Mouse (Mus musculus): ENCODE results near the gene Mta1. TPM values are rescaled to one million over a fixed set of nuclear protein-coding genes. Genes with fewer than 3 reads are reported as not detected.

The Mta1 gene
- total RNA-seq (2017), result 39.8 and 42.2 TPM in 2 replicates

- ATAC-seq (replicated peaks in 1 of 2; ENCODE audit: insufficient read depth in 1 of 2, low FRiP score in 2 of 2, low TSS enrichment in 1 of 2, low read depth in 1 of 2, poor library complexity in 2 of 2, severe bottlenecking in 2 of 2), result peak in 1 of 2 experiments; percentile 34; a peak in 1 of 4 replicates
These were observed at the start of gene Mta1 for GRCm38 (mm10) chr12:113097749-113098281. Gene Mta1 (plus strand): TSS chr12:113098278.

- peak; percentile 47 to 59 for ATAC-seq (replicated peaks in 1 of 2; ENCODE audit: insufficient read depth in 1 of 2, low FRiP score in 2 of 2, low TSS enrichment in 1 of 2, low read depth in 1 of 2, poor library complexity in 2 of 2, severe bottlenecking in 2 of 2)
These were observed 48.2 kb upstream of the Mta1 start for GRCm38 (mm10) chr12:113049836-113050235.

GRCm38 (mm10) chr12:113050671-113051070 lies 47.4 kb upstream of the Mta1 start:
- ATAC-seq (replicated peaks in 1 of 2; ENCODE audit: insufficient read depth in 1 of 2, low FRiP score in 2 of 2, low TSS enrichment in 1 of 2, low read depth in 1 of 2, poor library complexity in 2 of 2, severe bottlenecking in 2 of 2), result no peak

GRCm38 (mm10) chr12:113051628-113052403 lies 46.3 kb upstream of the Mta1 start:
- ATAC-seq (replicated peaks in 1 of 2; ENCODE audit: insufficient read depth in 1 of 2, low FRiP score in 2 of 2, low TSS enrichment in 1 of 2, low read depth in 1 of 2, poor library complexity in 2 of 2, severe bottlenecking in 2 of 2), result no peak

- no peak for ATAC-seq (replicated peaks in 1 of 2; ENCODE audit: insufficient read depth in 1 of 2, low FRiP score in 2 of 2, low TSS enrichment in 1 of 2, low read depth in 1 of 2, poor library complexity in 2 of 2, severe bottlenecking in 2 of 2)
These were observed 42.0 kb upstream of the Mta1 start for GRCm38 (mm10) chr12:113056089-113056488.

GRCm38 (mm10) chr12:113060178-113060577 lies 37.9 kb upstream of the Mta1 start:
- no peak for ATAC-seq (replicated peaks in 1 of 2; ENCODE audit: insufficient read depth in 1 of 2, low FRiP score in 2 of 2, low TSS enrichment in 1 of 2, low read depth in 1 of 2, poor library complexity in 2 of 2, severe bottlenecking in 2 of 2)

GRCm38 (mm10) chr12:113061606-113062005 lies 36.5 kb upstream of the Mta1 start:
- ATAC-seq (replicated peaks in 1 of 2; ENCODE audit: insufficient read depth in 1 of 2, low FRiP score in 2 of 2, low TSS enrichment in 1 of 2, low read depth in 1 of 2, poor library complexity in 2 of 2, severe bottlenecking in 2 of 2), result no peak

- ATAC-seq (replicated peaks in 1 of 2; ENCODE audit: insufficient read depth in 1 of 2, low FRiP score in 2 of 2, low TSS enrichment in 1 of 2, low read depth in 1 of 2, poor library complexity in 2 of 2, severe bottlenecking in 2 of 2), result no peak
These were observed 35.9 kb upstream of the Mta1 start for GRCm38 (mm10) chr12:113062201-113062600.

GRCm38 (mm10) chr12:113063700-113064099 lies 34.4 kb upstream of the Mta1 start:
- ATAC-seq (replicated peaks in 1 of 2; ENCODE audit: insufficient read depth in 1 of 2, low FRiP score in 2 of 2, low TSS enrichment in 1 of 2, low read depth in 1 of 2, poor library complexity in 2 of 2, severe bottlenecking in 2 of 2), result no peak

- ATAC-seq (replicated peaks in 1 of 2; ENCODE audit: insufficient read depth in 1 of 2, low FRiP score in 2 of 2, low TSS enrichment in 1 of 2, low read depth in 1 of 2, poor library complexity in 2 of 2, severe bottlenecking in 2 of 2), result peak; percentile 15 to 82; a peak in 2 of 4 replicates
These were observed 30.1 kb upstream of the Mta1 start for GRCm38 (mm10) chr12:113068002-113068401.

- no peak for ATAC-seq (replicated peaks in 1 of 2; ENCODE audit: insufficient read depth in 1 of 2, low FRiP score in 2 of 2, low TSS enrichment in 1 of 2, low read depth in 1 of 2, poor library complexity in 2 of 2, severe bottlenecking in 2 of 2)
These were observed 28.7 kb upstream of the Mta1 start for GRCm38 (mm10) chr12:113069389-113069788.

GRCm38 (mm10) chr12:113071321-113071720 lies 26.8 kb upstream of the Mta1 start:
- no peak for ATAC-seq (replicated peaks in 1 of 2; ENCODE audit: insufficient read depth in 1 of 2, low FRiP score in 2 of 2, low TSS enrichment in 1 of 2, low read depth in 1 of 2, poor library complexity in 2 of 2, severe bottlenecking in 2 of 2)

GRCm38 (mm10) chr12:113071827-113072226 lies 26.3 kb upstream of the Mta1 start:
- ATAC-seq (replicated peaks in 1 of 2; ENCODE audit: insufficient read depth in 1 of 2, low FRiP score in 2 of 2, low TSS enrichment in 1 of 2, low read depth in 1 of 2, poor library complexity in 2 of 2, severe bottlenecking in 2 of 2), result no peak

GRCm38 (mm10) chr12:113073420-113074328 lies 24.4 kb upstream of the Mta1 start:
- no peak for ATAC-seq (replicated peaks in 1 of 2; ENCODE audit: insufficient read depth in 1 of 2, low FRiP score in 2 of 2, low TSS enrichment in 1 of 2, low read depth in 1 of 2, poor library complexity in 2 of 2, severe bottlenecking in 2 of 2)

GRCm38 (mm10) chr12:113074329-113075062 lies 23.6 kb upstream of the Mta1 start, which contains the start of gene Tex22:
Gene Tex22 (plus strand): TSS chr12:113074502.
- ATAC-seq (replicated peaks in 1 of 2; ENCODE audit: insufficient read depth in 1 of 2, low FRiP score in 2 of 2, low TSS enrichment in 1 of 2, low read depth in 1 of 2, poor library complexity in 2 of 2, severe bottlenecking in 2 of 2), result peak; percentile 68 to 77

GRCm38 (mm10) chr12:113075063-113075454 lies 23.0 kb upstream of the Mta1 start:
- peak; percentile 90 to 98 for ATAC-seq (replicated peaks in 1 of 2; ENCODE audit: insufficient read depth in 1 of 2, low FRiP score in 2 of 2, low TSS enrichment in 1 of 2, low read depth in 1 of 2, poor library complexity in 2 of 2, severe bottlenecking in 2 of 2)

GRCm38 (mm10) chr12:113075486-113075885 lies 22.6 kb upstream of the Mta1 start:
- no peak for ATAC-seq (replicated peaks in 1 of 2; ENCODE audit: insufficient read depth in 1 of 2, low FRiP score in 2 of 2, low TSS enrichment in 1 of 2, low read depth in 1 of 2, poor library complexity in 2 of 2, severe bottlenecking in 2 of 2)

All from hematopoietic stem cell, adult 5-6 weeks (primary cell).